Mouse (Mus musculus): ENCODE results near the gene Spice1. TPM values are rescaled to one million over a fixed set of nuclear protein-coding genes. Genes with fewer than 3 reads are reported as not detected.

Gene Spice1
- total RNA-seq, 2 experiments from 2014 or later = 6.8 to 7.0 TPM

DNA sequence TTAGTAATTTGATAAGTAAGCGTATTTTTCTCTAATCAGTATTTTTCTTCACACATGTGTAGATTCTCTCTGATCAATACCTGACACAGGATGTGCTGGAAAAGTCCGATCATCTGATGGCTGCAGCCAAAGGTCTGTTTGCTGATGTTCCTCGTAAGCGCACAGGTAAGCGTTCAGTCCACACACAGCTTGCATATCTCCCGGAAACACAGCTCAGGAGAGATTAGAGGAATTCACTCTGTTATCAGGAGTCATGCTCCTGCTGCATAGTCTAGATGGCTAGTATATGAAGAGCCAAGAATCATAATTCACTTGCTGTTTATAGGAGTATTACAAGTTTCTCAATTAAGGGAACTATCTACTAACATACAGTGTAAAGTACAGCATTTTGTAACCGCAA lies 18.6 kb downstream of the Spice1 start:
- DNase-seq (ENCODE audit: low spot score) = no peak

DNA sequence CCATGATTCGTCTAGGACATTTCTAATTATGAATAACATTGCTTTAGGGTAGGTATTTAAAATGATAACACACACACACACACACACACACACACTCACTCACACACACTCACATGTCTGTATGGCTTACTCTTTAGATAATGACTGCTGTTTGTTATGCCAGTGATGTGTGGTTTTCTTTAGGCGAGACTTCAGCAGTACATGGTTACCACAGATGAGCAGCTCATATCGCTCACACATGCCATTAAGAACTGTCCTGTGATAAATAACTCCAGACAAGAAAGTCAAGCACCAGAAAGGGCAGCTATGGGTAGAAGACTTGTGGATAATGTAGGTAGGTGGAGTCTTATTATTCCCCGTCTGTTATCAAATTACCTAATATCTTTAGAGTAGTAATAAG lies 28.5 kb downstream of the Spice1 start:
- no peak for DNase-seq (ENCODE audit: low spot score)

DNA sequence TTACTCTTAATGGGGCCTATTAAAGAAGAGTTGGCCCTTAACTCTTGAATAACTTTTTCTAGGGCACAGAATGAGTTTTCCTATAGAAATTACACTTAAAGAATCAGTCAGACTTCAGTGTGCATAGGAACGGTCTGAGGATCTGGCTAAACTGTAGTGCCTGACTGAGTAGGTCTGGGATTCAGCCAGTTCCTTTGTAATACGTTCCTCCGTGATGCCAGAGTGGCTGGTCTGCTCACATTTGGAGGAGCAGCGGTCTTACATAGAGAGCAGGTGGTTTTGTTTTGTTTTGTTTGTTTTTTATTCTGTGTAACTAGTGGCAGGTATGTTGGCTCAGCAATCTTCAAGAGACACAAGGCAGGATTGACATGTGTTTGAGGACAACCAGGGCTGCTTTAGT lies 33.1 kb downstream of the Spice1 start:
- no peak for DNase-seq (ENCODE audit: low spot score)

DNA sequence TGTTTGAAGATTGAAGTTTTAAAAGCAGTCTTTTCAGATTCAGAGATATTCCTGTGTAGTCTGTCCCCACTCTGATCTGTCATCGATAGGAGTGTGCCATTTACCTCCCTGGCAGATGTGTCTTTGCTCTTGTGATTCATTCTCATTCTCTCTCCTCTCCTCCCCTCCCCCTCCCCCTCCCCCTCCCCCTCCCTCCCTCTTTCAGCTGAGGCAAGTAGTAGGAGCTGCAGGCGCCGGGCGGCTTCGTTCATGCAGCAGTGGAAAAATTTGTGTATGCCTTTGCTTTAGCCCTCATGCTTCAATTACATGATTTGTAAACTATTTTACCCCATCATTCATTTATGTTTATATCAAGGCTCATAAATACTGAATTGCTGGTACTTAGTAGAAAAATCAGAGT lies 34.7 kb downstream of the Spice1 start:
- DNase-seq (ENCODE audit: low spot score) = no peak

DNA sequence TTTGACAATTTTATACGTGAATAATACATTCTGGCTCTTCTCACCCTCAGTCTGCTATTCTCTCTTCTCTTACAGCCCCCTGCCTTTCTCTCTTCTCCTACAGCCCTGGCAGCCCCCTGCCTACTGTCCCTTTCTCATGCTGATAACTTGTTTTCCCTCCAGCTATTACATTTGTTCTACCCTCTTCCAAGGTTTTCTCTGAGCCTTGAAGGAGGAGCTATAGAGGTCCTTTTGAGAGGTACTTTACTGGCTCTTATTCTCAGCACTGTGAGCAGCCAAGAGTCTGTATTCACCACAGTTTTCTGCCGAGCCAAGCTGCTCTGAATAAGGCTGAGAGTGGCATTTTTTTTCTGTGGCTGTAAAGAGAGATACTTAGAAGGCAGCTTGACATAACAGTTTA lies 36.6 kb downstream of the Spice1 start:
- no peak for DNase-seq (ENCODE audit: low spot score)

GRCm38 (mm10) chr16:44384251-44384650 lies 37.3 kb downstream of the Spice1 start:
- DNase-seq (ENCODE audit: low spot score) = no peak

- peak; percentile 29 for DNase-seq (ENCODE audit: low spot score)
These were observed 45.1 kb downstream of the Spice1 start for GRCm38 (mm10) chr16:44391877-44392548.

- peak; percentile 7 for DNase-seq (ENCODE audit: low spot score)
These were observed 47.8 kb downstream of the Spice1 start, which contains the start of gene Cfap44 for GRCm38 (mm10) chr16:44394577-44395243. Gene Cfap44, plus strand, starts transcription at chr16:44394796.

DNA sequence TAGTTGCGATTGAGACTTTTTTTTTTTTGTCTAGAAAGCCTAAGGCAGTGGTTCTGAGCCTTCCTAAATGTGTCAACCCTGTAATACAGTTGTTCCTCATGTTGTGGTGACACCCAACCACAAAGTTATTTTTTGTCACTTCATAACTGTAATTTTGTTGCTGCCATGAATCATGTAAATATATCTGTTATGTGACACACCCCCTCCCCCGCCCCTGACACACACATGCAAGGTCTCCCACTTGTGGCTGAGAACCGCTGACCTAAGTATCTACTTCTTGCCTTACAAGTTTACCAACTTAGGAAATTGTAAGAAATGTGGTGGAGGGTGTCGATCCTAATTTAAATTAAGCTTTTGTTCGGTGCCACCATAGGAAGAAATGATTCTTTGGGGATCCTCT lies 58.0 kb downstream of the Spice1 start:
- DNase-seq (ENCODE audit: low spot score) = no peak

DNA sequence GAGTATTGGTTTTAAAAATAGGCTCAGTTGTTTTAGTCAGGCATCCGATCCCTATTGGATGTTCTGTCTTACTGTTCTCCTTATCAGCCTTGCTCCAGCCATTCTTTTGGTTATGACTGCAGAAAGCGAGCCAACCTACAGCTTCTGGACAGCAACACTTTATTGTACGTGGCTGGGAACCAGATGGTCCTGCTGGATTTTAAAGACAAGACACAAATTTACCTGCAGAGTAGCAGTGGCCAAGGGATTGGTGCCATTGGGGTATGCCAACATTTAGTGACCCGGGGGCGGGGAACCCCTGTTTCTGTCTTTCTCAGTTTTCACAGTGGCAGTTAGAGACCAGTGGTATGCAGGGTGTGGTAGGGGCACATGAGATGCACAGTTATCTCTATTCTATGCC lies 60.3 kb downstream of the Spice1 start:
- DNase-seq (ENCODE audit: low spot score) = no peak

DNA sequence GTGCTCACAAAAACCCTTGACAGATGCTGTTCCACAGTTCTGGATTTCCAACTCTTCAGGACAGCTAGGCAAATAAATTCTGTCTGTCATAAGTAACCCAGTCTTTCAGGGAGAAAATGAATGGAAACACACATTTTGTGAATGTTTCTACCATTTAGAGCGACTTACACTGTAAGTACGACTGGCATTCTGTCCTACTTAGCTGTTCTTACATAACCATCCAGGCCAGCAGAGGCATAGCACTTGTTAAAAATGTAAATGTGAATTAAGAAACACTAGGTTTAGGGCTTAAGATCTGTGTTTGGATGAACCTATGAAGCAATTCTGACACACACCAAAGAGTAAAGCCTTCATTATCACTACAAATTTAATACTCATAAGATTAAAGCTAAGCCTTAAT lies 61.4 kb downstream of the Spice1 start:
- DNase-seq (ENCODE audit: low spot score) = no peak

DNA sequence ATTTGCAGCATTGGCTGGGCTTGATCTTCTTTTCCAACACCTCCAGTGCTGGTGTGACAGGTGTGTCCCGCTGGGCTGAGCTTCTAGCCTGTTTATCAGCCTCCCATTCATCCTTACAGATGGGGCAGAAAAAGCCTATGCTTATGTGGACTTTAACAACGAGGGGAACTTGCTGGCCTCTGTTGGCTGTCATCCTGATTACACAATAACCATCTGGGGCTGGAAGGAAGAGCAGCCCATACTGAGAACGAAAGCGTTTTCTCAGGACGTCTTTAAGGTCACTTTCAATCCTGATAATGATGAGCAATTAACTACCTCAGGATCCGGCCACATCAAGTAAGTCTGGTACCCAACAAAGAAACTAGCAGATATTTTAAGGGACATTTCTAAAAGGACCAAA lies 63.3 kb downstream of the Spice1 start:
- peak; percentile 18 for DNase-seq (ENCODE audit: low spot score)

GRCm38 (mm10) chr16:44417596-44417995 lies 70.7 kb downstream of the Spice1 start:
- DNase-seq (ENCODE audit: low spot score) = no peak

GRCm38 (mm10) chr16:44421735-44422134 lies 74.8 kb downstream of the Spice1 start:
- no peak for DNase-seq (ENCODE audit: low spot score)

DNA sequence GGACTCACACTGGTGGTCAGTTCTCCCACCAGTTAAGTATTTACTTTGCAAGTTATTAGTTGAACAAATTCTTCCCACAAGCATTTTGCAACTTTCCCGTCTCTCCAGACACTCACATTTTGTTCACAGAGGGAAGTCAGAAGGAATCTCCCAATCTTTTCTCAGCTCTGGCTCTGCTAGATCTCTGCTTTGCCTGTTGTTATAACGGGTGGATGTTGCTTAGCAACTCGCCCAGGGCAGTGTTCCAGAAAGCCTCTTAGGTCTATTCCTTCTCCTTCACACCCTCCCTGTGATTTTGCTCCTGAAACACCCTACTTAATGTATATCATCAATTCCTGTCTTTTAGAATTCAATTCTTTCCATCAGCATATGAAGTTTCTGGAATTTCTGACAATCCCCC lies 76.6 kb downstream of the Spice1 start:
- DNase-seq (ENCODE audit: low spot score) = no peak

DNA sequence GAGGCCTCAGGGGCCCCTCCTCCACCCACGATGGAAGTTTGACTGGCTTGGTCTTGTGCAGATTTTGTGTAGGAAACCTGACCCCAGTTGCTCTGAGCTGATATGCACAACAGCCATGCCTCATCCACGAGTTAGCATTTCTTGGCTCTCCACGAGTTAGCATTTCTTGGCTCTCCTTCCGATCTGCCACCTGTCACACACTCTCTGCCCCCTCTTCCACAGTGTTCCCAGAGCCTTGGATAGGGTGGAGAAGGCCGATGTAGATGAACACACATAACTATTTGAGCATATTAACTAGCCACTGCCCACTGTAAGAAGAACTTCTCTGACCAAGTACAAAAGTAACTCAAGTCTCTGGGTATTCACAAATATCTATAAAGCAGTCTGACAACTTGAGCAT lies 81.5 kb downstream of the Spice1 start:
- peak; percentile 66 for DNase-seq (ENCODE audit: low spot score)

DNA sequence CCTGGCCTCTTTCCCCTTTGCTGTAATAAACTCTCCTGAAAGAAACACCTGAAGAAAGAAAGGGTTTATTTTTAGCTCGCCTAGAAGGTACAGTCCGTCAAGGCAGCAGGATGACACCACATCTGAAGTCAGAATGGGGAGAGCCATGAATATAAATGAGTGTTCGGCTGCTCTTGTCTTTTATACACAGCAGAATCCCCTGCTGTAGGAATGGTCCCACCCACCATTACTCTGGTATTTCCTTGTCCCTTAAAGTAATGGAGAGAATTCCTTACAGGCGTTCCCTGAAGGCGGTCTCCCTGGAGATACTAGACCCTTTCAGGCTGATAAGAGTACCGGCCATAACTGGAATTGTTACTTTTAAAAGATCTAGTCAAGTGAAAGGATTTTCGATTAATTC lies 83.1 kb downstream of the Spice1 start:
- no peak for DNase-seq (ENCODE audit: low spot score)

- DNase-seq (ENCODE audit: low spot score) = peak; percentile 28
These were observed 88.0 kb downstream of the Spice1 start for GRCm38 (mm10) chr16:44434931-44435330.

DNA sequence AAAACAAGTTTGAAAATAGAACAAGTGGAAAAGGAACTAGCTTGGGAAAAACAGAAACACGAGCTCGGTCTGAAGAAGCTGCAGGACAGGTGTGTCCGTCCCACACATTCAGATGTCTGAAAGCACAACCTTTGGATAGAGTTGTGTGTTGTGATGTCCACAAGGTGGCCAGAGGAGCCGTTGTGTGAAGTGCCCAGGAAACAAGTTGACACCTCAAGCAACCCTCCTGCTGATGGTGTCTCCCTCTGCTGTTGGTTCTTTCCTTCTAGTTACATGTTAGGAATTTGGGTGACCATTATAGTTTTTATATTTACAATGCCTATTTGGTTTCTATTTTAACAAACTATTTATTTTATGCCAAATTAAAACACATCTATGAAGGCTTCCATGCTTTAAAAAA lies 88.6 kb downstream of the Spice1 start:
- DNase-seq (ENCODE audit: low spot score) = peak; percentile 6
